Mouse (Mus musculus): Measurements from ENCODE around the gene Cnpy2.

DNA sequence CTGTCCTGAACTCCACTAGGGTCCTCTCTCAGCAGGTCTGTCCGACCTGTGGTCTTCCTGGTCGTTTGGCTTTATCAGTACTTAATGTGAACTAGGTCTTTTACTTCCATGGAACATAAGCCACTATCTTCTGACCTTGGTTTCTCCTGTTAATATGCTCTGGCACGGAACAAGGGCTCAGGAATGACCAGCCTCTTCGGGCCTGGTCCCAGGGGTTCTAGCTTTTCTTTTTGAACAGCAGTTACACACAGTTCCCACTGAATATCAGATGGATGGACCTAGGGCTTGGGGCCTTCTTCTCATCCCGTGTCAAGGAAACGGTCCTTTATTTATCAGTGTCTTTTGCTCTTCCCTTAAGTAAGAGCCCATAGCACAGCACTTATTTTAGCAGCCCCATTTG lies 39.6 kb downstream of the Cnpy2 start:
- TF ChIP-seq POLR2A (IDR thresholded peaks at IDR 0.05; ENCODE audit: extremely low read depth, insufficient read depth, low read length) (no peak), CTCF (IDR thresholded peaks at IDR 0.05; ENCODE audit: extremely low read depth, insufficient read depth, low read length) (no peak)
